In the genomic region with DNA sequence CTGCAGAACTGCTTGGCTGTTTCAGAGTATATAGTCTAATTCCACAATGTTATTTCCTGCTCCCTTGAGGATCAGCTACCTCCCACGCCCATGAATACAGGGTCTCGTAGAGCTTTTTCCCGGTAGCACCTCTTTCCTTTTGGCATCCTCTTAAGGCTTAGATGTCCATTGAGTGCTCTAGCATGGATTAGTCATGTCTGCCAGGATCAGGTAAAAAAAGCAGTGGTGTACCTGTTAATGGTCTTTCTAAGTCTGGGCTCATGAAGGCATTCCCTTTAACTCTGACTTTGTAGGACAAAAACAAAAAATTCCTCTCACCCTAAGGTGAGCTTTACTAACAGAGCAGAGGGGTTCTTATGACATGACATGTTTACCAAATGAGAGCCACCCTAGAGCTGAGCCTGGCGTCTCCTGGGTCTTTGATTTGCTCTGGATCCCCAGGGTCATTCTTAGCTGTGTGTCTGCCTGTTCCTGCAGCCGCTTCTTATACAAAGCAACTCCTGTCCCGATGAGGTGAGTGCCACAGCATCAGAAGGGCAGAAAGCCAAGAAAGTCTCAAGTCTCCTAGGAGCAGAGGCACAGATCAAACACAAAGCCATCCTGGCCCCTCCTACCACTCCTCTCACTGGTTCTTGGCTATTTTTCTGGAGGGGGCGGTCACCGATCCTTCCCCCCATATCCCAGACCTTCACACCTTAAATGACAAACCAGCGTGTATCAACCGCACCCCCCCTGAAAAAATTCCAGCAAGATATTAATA, we compare ENCODE assay signal across 9 mouse cellular contexts. TPM values are rescaled to one million over a fixed set of nuclear protein-coding genes. Genes with fewer than 3 reads are reported as not detected.
DNase-seq lines count a peak whose midpoint lies in the region; ATAC-seq and TF ChIP-seq lines count a peak whose summit lies in the region.
"Had no signal": no experiment of that assay in that cellular context is flagged by ENCODE, and none has a peak within 500 bp of the region (broad histone marks: within the 10 kb centered on the region; RNA-seq: fewer than 3 reads in every experiment).

No protein-coding gene starts in this region.

- H3K27me3 ChIP-seq in embryonic facial prominence, embryonic 15.5 days, result peaks cover 13% of the 10 kb centered on the region; the same call in 1 of the 2 replicates
- H3K27me3 ChIP-seq in kidney, postnatal 0 days (ENCODE audit: insufficient read depth, low read length), result 0 out of 2 replicates have a peak, but pooled peaks cover 5% of the 10 kb centered on the region
- H3K27me3 ChIP-seq in neural tube, embryonic 14.5 days (ENCODE audit: control insufficient read depth, insufficient read depth, low read length), result no peaks in the 10 kb centered on the region

- no peak overlapping the region for H3K9ac ChIP-seq in embryonic facial prominence, embryonic 15.5 days
- H3K9ac ChIP-seq in kidney, postnatal 0 days (ENCODE audit: low read depth, low read length), result no peak overlapping the region
- H3K9ac ChIP-seq in neural tube, embryonic 14.5 days (replicated peaks; ENCODE audit: low read depth, low read length), result 0 out of 2 replicates have a peak overlapping the region, but pooled peaks have one; percentile 1

- H3K4me1 ChIP-seq in embryonic facial prominence, embryonic 15.5 days, result peaks cover 16% of the 10 kb centered on the region
- H3K4me1 ChIP-seq in kidney, postnatal 0 days (replicated peaks; ENCODE audit: insufficient read depth, low read length), result peaks cover 7% of the 10 kb centered on the region; the same call in 1 of the 2 replicates
- peaks cover 15% of the 10 kb centered on the region for H3K4me1 ChIP-seq in neural tube, embryonic 14.5 days (ENCODE audit: control insufficient read depth, insufficient read depth, low read length)

- WGBS in embryonic facial prominence, embryonic 15.5 days, result 26% methylated on average over 10 of the region's 10 CpGs
- WGBS in kidney, postnatal 0 days, result 20% methylated on average over 10 of the region's 10 CpGs
- WGBS in neural tube, embryonic 14.5 days, result 19% methylated on average over 10 of the region's 10 CpGs

- peak overlapping the region; percentile 86 for H3K27ac ChIP-seq in layer of hippocampus, adult 2 months
- H3K27ac ChIP-seq in embryonic facial prominence, embryonic 15.5 days (replicated peaks), result no peak overlapping the region
- H3K27ac ChIP-seq in kidney, postnatal 0 days, result no peak overlapping the region
- peak overlapping the region; percentile 80 for H3K27ac ChIP-seq in neural tube, embryonic 14.5 days (ENCODE audit: low read depth, low read length)

- TF ChIP-seq CTCF in layer of hippocampus, adult 2 months (conservative IDR thresholded peaks at IDR 0.05), result no peak
- TF ChIP-seq CTCF in kidney, postnatal 0 days (IDR thresholded peaks at IDR 0.05; ENCODE audit: low read depth), result no peak

- no peaks in the 10 kb centered on the region for H3K9me3 ChIP-seq in embryonic facial prominence, embryonic 15.5 days (replicated peaks)
- no peaks in the 10 kb centered on the region for H3K9me3 ChIP-seq in kidney, postnatal 0 days (replicated peaks; ENCODE audit: low read length)
- H3K9me3 ChIP-seq in neural tube, embryonic 14.5 days (ENCODE audit: control insufficient read depth, low read length), result no peaks in the 10 kb centered on the region

- no peaks in the 10 kb centered on the region for H3K36me3 ChIP-seq in embryonic facial prominence, embryonic 15.5 days
- H3K36me3 ChIP-seq in kidney, postnatal 0 days (ENCODE audit: insufficient read depth, low read length), result no peaks in the 10 kb centered on the region
- H3K36me3 ChIP-seq in neural tube, embryonic 14.5 days (ENCODE audit: control insufficient read depth, insufficient read depth, low read length), result no peaks in the 10 kb centered on the region

- no peak for ATAC-seq in embryonic facial prominence, embryonic 15.5 days (ENCODE audit: insufficient number of reproducible peaks, low FRiP score, low TSS enrichment, low read depth)
- 0 out of 2 replicates have a peak, but pooled peaks have one; percentile 16 for ATAC-seq in kidney, postnatal 0 days (replicated peaks; ENCODE audit: low FRiP score, low read depth)
- 0 out of 2 replicates have a peak, but pooled peaks have one; percentile 19 for ATAC-seq in neural tube, embryonic 14.5 days (ENCODE audit: low read depth)
- no peak for ATAC-seq in frontal cortex, adult (ENCODE audit: low TSS enrichment)
- ATAC-seq in erythroid progenitor cell, adult 5-6 weeks (replicated peaks; ENCODE audit: low FRiP score, poor library complexity, severe bottlenecking), result no peak

- peak overlapping the region; percentile 48; the same call in 1 of the 2 replicates for H3K4me3 ChIP-seq in layer of hippocampus, adult 2 months
- peak overlapping the region; percentile 29; the same call in 1 of the 2 replicates for H3K4me3 ChIP-seq in embryonic facial prominence, embryonic 15.5 days (replicated peaks)
- no peak overlapping the region for H3K4me3 ChIP-seq in kidney, postnatal 0 days (replicated peaks; ENCODE audit: low read depth, low read length)
- H3K4me3 ChIP-seq in neural tube, embryonic 14.5 days (ENCODE audit: low read depth, low read length), result peak overlapping the region; percentile 4; the same call in 1 of the 2 replicates

- H3K4me2 ChIP-seq in embryonic facial prominence, embryonic 15.5 days (replicated peaks), result peak overlapping the region; percentile 60
- H3K4me2 ChIP-seq in kidney, postnatal 0 days (ENCODE audit: low read length), result peak overlapping the region; percentile 60
- H3K4me2 ChIP-seq in neural tube, embryonic 14.5 days (ENCODE audit: low read depth, low read length), result peak overlapping the region; percentile 51

- DNase-seq in layer of hippocampus, adult 2 months (ENCODE audit: low spot score in 2 of 2), result no peak
- DNase-seq in layer of hippocampus, postnatal 10 days (ENCODE audit: low spot score in 2 of 2), result no peak
- DNase-seq in kidney, postnatal 0 days (ENCODE audit: low spot score), result peak; percentile 46
- no peak for DNase-seq in adrenal gland, adult 8-10 months

RNA-seq across cellular contexts. Expression of gene Gm26897, which starts 27.2 kb away (rescaled TPM):
- not detected for total RNA-seq in layer of hippocampus, adult 2 months (2021)
- total RNA-seq in layer of hippocampus, postnatal 10 days (2021), result not detected
- not detected in 2 replicates for polyA plus RNA-seq in embryonic facial prominence, embryonic 15.5 days (2015; fragmentation: Nextera tagmentation; extraction: Ambion mirVana)
- not detected in 2 replicates for polyA plus RNA-seq in kidney, postnatal 0 days (2015; fragmentation: Nextera tagmentation; extraction: Ambion mirVana)
- polyA plus RNA-seq in neural tube, embryonic 14.5 days (2014; fragmentation: Nextera tagmentation; extraction: Ambion mirVana), result not detected in 2 replicates
- total RNA-seq in adrenal gland, adult 8-10 months (2022), result not detected
- total RNA-seq in erythroid progenitor cell, adult 5-6 weeks (2015; ENCODE audit: low replicate concordance), result not detected in 2 replicates
- total RNA-seq in erythroid progenitor cell, adult 5-6 weeks (2017; ENCODE audit: low replicate concordance), result not detected in 2 replicates
- polyA plus RNA-seq: large intestine, adult 2 months had no signal

Comparison
In these comparisons a context has a peak if more than half of its experiments do, and no peak if none do; other contexts are left out.
1. H3K27ac ChIP-seq: peak in layer of hippocampus, adult 2 months (single experiment) and neural tube, embryonic 14.5 days (single experiment); none in embryonic facial prominence, embryonic 15.5 days (single experiment) and kidney, postnatal 0 days (single experiment).
2. ATAC-seq: peak in kidney, postnatal 0 days (single experiment) and neural tube, embryonic 14.5 days (single experiment); none in embryonic facial prominence, embryonic 15.5 days (single experiment), frontal cortex, adult (single experiment) and erythroid progenitor cell, adult 5-6 weeks (single experiment).
3. Peak in every context shown above with its lines, with median percentiles within 50 percentile points of each other: H3K4me2 ChIP-seq.